Comparison of ENCODE assay signal across 7 mouse cellular contexts in genomic region chr2:71628821-71629220, GRCm38 (mm10).
DNase-seq lines count a peak whose midpoint lies in the region; ATAC-seq lines count a peak whose summit lies in the region.

No protein-coding gene starts in this region.

- 40% methylated on average over 7 of the region's 7 CpGs for WGBS in liver, embryonic 11.5 days
- WGBS in embryonic facial prominence, embryonic 15.5 days: 27% methylated on average over 7 of the region's 7 CpGs
- WGBS in hindbrain, embryonic 16.5 days: 8% methylated on average over 7 of the region's 7 CpGs
- WGBS in neural tube, embryonic 13.5 days: 7% methylated on average over 7 of the region's 7 CpGs

- H3K9ac ChIP-seq in liver, embryonic 11.5 days (ENCODE audit: low read depth, low read length): no peak overlapping the region
- no peak overlapping the region for H3K9ac ChIP-seq in embryonic facial prominence, embryonic 15.5 days
- no peak overlapping the region; the same call in 1 of the 2 replicates for H3K9ac ChIP-seq in hindbrain, embryonic 16.5 days (ENCODE audit: low read depth, low read length)
- no peak overlapping the region for H3K9ac ChIP-seq in neural tube, embryonic 13.5 days

- H3K4me1 ChIP-seq in liver, embryonic 11.5 days (replicated peaks; ENCODE audit: control insufficient read depth, insufficient read depth, low read length): peaks cover 9% of the 10 kb centered on the region
- peaks cover 15% of the 10 kb centered on the region for H3K4me1 ChIP-seq in embryonic facial prominence, embryonic 15.5 days
- peaks cover 40% of the 10 kb centered on the region for H3K4me1 ChIP-seq in hindbrain, embryonic 16.5 days (ENCODE audit: control insufficient read depth, insufficient read depth, low read depth, low read length)
- peaks cover 50% of the 10 kb centered on the region for H3K4me1 ChIP-seq in neural tube, embryonic 13.5 days (replicated peaks)

- peaks cover 14% of the 10 kb centered on the region for H3K27me3 ChIP-seq in liver, embryonic 11.5 days (replicated peaks; ENCODE audit: control insufficient read depth, insufficient read depth, low read length)
- peaks cover 4% of the 10 kb centered on the region; the same call in 1 of the 2 replicates for H3K27me3 ChIP-seq in embryonic facial prominence, embryonic 15.5 days
- H3K27me3 ChIP-seq in hindbrain, embryonic 16.5 days (replicated peaks; ENCODE audit: control insufficient read depth, insufficient read depth, low read length): no peaks in the 10 kb centered on the region
- peaks cover 29% of the 10 kb centered on the region for H3K27me3 ChIP-seq in neural tube, embryonic 13.5 days

- no peaks in the 10 kb centered on the region for H3K36me3 ChIP-seq in liver, embryonic 11.5 days (ENCODE audit: control insufficient read depth, insufficient read depth, low read length)
- H3K36me3 ChIP-seq in embryonic facial prominence, embryonic 15.5 days: no peaks in the 10 kb centered on the region
- H3K36me3 ChIP-seq in hindbrain, embryonic 16.5 days (ENCODE audit: control insufficient read depth, insufficient read depth, low read length): no peaks in the 10 kb centered on the region
- no peaks in the 10 kb centered on the region for H3K36me3 ChIP-seq in neural tube, embryonic 13.5 days

- no peak for ATAC-seq in liver, embryonic 11.5 days (replicated peaks; ENCODE audit: low FRiP score)
- ATAC-seq in embryonic facial prominence, embryonic 15.5 days (ENCODE audit: insufficient number of reproducible peaks, low FRiP score, low TSS enrichment, low read depth): no peak
- peak; percentile 62 for ATAC-seq in hindbrain, embryonic 16.5 days
- ATAC-seq in neural tube, embryonic 13.5 days (ENCODE audit: low read depth): no peak

- no peaks in the 10 kb centered on the region for H3K9me3 ChIP-seq in liver, embryonic 11.5 days (ENCODE audit: control insufficient read depth, low read length)
- H3K9me3 ChIP-seq in embryonic facial prominence, embryonic 15.5 days (replicated peaks): no peaks in the 10 kb centered on the region
- H3K9me3 ChIP-seq in hindbrain, embryonic 16.5 days (ENCODE audit: control insufficient read depth, low read length): no peaks in the 10 kb centered on the region
- H3K9me3 ChIP-seq in neural tube, embryonic 13.5 days: no peaks in the 10 kb centered on the region

- no peak overlapping the region for H3K27ac ChIP-seq in liver, embryonic 11.5 days (ENCODE audit: low read depth, low read length)
- H3K27ac ChIP-seq in embryonic facial prominence, embryonic 15.5 days (replicated peaks): peak overlapping the region; percentile 11; the same call in 1 of the 2 replicates
- peak overlapping the region; percentile 51 for H3K27ac ChIP-seq in hindbrain, embryonic 16.5 days (ENCODE audit: low read depth, low read length)
- peak overlapping the region; percentile 50; the same call in 1 of the 2 replicates for H3K27ac ChIP-seq in neural tube, embryonic 13.5 days (replicated peaks)

- peak overlapping the region; percentile 71 for H3K4me2 ChIP-seq in liver, embryonic 11.5 days
- H3K4me2 ChIP-seq in embryonic facial prominence, embryonic 15.5 days (replicated peaks): peak overlapping the region; percentile 80
- peak overlapping the region; percentile 83 for H3K4me2 ChIP-seq in hindbrain, embryonic 16.5 days (ENCODE audit: low read length)
- H3K4me2 ChIP-seq in neural tube, embryonic 13.5 days: peak overlapping the region; percentile 78

- no peak for DNase-seq in liver, embryonic 11.5 days (ENCODE audit: low spot score)
- no peak for DNase-seq in liver
- no peak for DNase-seq in cerebellum, postnatal 14 days
- no peak for DNase-seq in left cerebral cortex, postnatal 14 days (ENCODE audit: low spot score in 2 of 2)

- no peak overlapping the region for H3K4me3 ChIP-seq in liver, embryonic 11.5 days (ENCODE audit: low read depth, low read length)
- peak overlapping the region; percentile 41 for H3K4me3 ChIP-seq in embryonic facial prominence, embryonic 15.5 days (replicated peaks)
- H3K4me3 ChIP-seq in hindbrain, embryonic 16.5 days (ENCODE audit: low read length): peak overlapping the region; percentile 43
- H3K4me3 ChIP-seq in neural tube, embryonic 13.5 days: peak overlapping the region; percentile 37; the same call in 1 of the 2 replicates

- intact Hi-C loops in left cerebral cortex, postnatal 14 days (cut with DNase I): no loop called here
